Mouse (Mus musculus): ENCODE measurements around the gene Isyna1.

- TF ChIP-seq HCFC1 (IDR thresholded peaks at IDR 0.05; ENCODE audit: borderline replicate concordance, insufficient read depth, low read length) (no peak), ZC3H11A (IDR thresholded peaks at IDR 0.05; ENCODE audit: borderline replicate concordance, low read depth, low read length) (no peak), ZNF384 (IDR thresholded peaks at IDR 0.05; ENCODE audit: low read depth, low read length) (no peak)
Observed at GRCm38 (mm10) chr8:70613763-70614162, 19.6 kb downstream of the Isyna1 start.
